Mouse (Mus musculus) cortical plate, adult 2 months (tissue): ENCODE measurements around the gene Tpst2. TPM values are rescaled to one million over a fixed set of nuclear protein-coding genes. Genes with fewer than 3 reads are reported as not detected.

Source experiments
- H3K27ac ChIP-seq: fragments of 200-500 bp; 2 replicates; pipeline ENCODE4 v1.5.1; 2012; ENCODE audit warnings: low read length, control low read depth, inconsistent platforms; ENCODE audit not compliant: insufficient read depth
- H3K4me1 ChIP-seq: fragments of 200-500 bp; 2 replicates; pipeline ENCODE4 v1.6.1; 2011; ENCODE audit warnings: low read length; ENCODE audit not compliant: control insufficient read depth, insufficient read depth
- H3K4me3 ChIP-seq: fragments of 200-500 bp; 2 replicates; pipeline ENCODE4 v1.5.1; 2011; ENCODE audit warnings: mild to moderate bottlenecking, low read length, control low read depth; ENCODE audit not compliant: insufficient read depth
- CTCF ChIP-seq: fragments of 200-500 bp; IDR thresholded peaks from 2 replicates; pipeline ENCODE4 v1.5.1; 2011; ENCODE audit warnings: mild to moderate bottlenecking, control low read depth, low read length; ENCODE audit not compliant: insufficient read depth; ENCODE audit errors: extremely low read depth
- POLR2A ChIP-seq: fragments of 200-500 bp; IDR thresholded peaks from 2 replicates; pipeline ENCODE4 v1.6.1; 2011; ENCODE audit warnings: mild to moderate bottlenecking, low read length, control low read depth; ENCODE audit not compliant: insufficient read depth; ENCODE audit errors: extremely low read depth
- polyA plus RNA-seq: library from polyadenylated mRNA; depleted of rRNA; stranded (reverse); fragments of >200 nt; gene quantifications from 2 replicates; pipeline ENCODE4 v1.2.3, GENCODE M21; 2012

Gene Tpst2
- polyA plus RNA-seq, 1 experiment, result 31.4 TPM

- Histone ChIP-seq H3K27ac (no peak overlapping the region), H3K4me1 (0 out of 2 replicates have a peak, but pooled peaks cover 2% of the 10 kb centered on the region), H3K4me3 (no peak overlapping the region)
- TF ChIP-seq CTCF (peak; percentile 94), POLR2A (no peak)
Observed at GRCm38 (mm10) chr5:112240761-112241160, 35.7 kb upstream of the Tpst2 start.

- no peak overlapping the region for H3K27ac ChIP-seq
- no peak overlapping the region for H3K4me3 ChIP-seq
- TF ChIP-seq CTCF (no peak), POLR2A (no peak)
- 0 out of 2 replicates have a peak, but pooled peaks cover 2% of the 10 kb centered on the region for H3K4me1 ChIP-seq
Observed at GRCm38 (mm10) chr5:112241849-112242248, 34.6 kb upstream of the Tpst2 start.

- 0 out of 2 replicates have a peak, but pooled peaks cover 2% of the 10 kb centered on the region for H3K4me1 ChIP-seq
- H3K27ac ChIP-seq, result no peak overlapping the region
- no peak overlapping the region for H3K4me3 ChIP-seq
- no peak for TF ChIP-seq CTCF
- no peak for TF ChIP-seq POLR2A
Observed at GRCm38 (mm10) chr5:112242361-112242778, 34.1 kb upstream of the Tpst2 start.

- 0 out of 2 replicates have a peak, but pooled peaks cover 2% of the 10 kb centered on the region for H3K4me1 ChIP-seq
- TF ChIP-seq CTCF (no peak), POLR2A (no peak)
- H3K4me3 ChIP-seq, result no peak overlapping the region
- no peak overlapping the region for H3K27ac ChIP-seq
Observed at GRCm38 (mm10) chr5:112243041-112243440, 33.5 kb upstream of the Tpst2 start.

GRCm38 (mm10) chr5:112243539-112244274 lies 32.8 kb upstream of the Tpst2 start:
- Histone ChIP-seq H3K4me3 (no peak overlapping the region), H3K4me1 (no peaks in the 10 kb centered on the region), H3K27ac (no peak overlapping the region)
- TF ChIP-seq POLR2A (no peak), CTCF (no peak)

GRCm38 (mm10) chr5:112244275-112244562 lies 32.3 kb upstream of the Tpst2 start:
- H3K4me3 ChIP-seq, result no peak overlapping the region
- no peaks in the 10 kb centered on the region for H3K4me1 ChIP-seq
- TF ChIP-seq POLR2A (no peak), CTCF (no peak)
- no peak overlapping the region for H3K27ac ChIP-seq

GRCm38 (mm10) chr5:112244890-112245615 lies 31.4 kb upstream of the Tpst2 start:
- TF ChIP-seq CTCF, result no peak
- TF ChIP-seq POLR2A, result no peak
- Histone ChIP-seq H3K4me1 (no peaks in the 10 kb centered on the region), H3K27ac (no peak overlapping the region), H3K4me3 (no peak overlapping the region)

GRCm38 (mm10) chr5:112247399-112247798 lies 29.1 kb upstream of the Tpst2 start:
- Histone ChIP-seq H3K4me3 (no peak overlapping the region), H3K4me1 (no peaks in the 10 kb centered on the region), H3K27ac (no peak overlapping the region)
- TF ChIP-seq CTCF (no peak), POLR2A (no peak)

- TF ChIP-seq POLR2A, result no peak
- TF ChIP-seq CTCF, result no peak
Observed at GRCm38 (mm10) chr5:112249106-112249505, 27.4 kb upstream of the Tpst2 start.

GRCm38 (mm10) chr5:112252400-112252799 lies 24.1 kb upstream of the Tpst2 start, which contains the start of gene Cryba4:
Cryba4 (minus strand) TSS chr5:112252518.
- TF ChIP-seq POLR2A (no peak), CTCF (no peak)
- H3K4me3 ChIP-seq, result no peak within 1 kb of the TSS
- H3K4me1 ChIP-seq, result peaks cover 2% of the 10 kb centered on the region; the same call in 1 of the 2 replicates
- H3K27ac ChIP-seq, result no peak within 1 kb of the TSS

More at GRCm38 (mm10) chr5:112249106-112249505, 27.4 kb upstream of the Tpst2 start:
- Histone ChIP-seq H3K4me3 (no peak overlapping the region), H3K4me1 (no peaks in the 10 kb centered on the region; the same call in 1 of the 2 replicates), H3K27ac (no peak overlapping the region)
